Mouse (Mus musculus): ENCODE measurements around the gene Trim63. TPM values are rescaled to one million over a fixed set of nuclear protein-coding genes. Genes with fewer than 3 reads are reported as not detected.
"Not testable (repeated sequence)": the region's sequence is repeated elsewhere in the genome, so short reads cannot be mapped to it uniquely, and the experiment has no call there.

Gene Trim63
- polyA plus RNA-seq (2015; fragmentation: Nextera tagmentation; extraction: Ambion mirVana): 0.40 and 0.91 TPM in 2 replicates

GRCm38 (mm10) chr4:134314876-134315275 is at the start of gene Trim63:
Trim63 (plus strand) TSS chr4:134315120.
- Histone ChIP-seq H3K36me3 (replicated peaks) (no peaks in the 10 kb centered on the region), H3K4me2 (no peak within 1 kb of the TSS), H3K4me1 (no peaks in the 10 kb centered on the region), H3K9me3 (no peaks in the 10 kb centered on the region), H3K4me3 (no peak within 1 kb of the TSS), H3K27me3 (replicated peaks) (no peaks in the 10 kb centered on the region), H3K9ac (no peak within 1 kb of the TSS), H3K27ac (no peak within 1 kb of the TSS)
- ATAC-seq (replicated peaks): no peak
- WGBS: 44% methylated on average over 11 of the region's 11 CpGs

- H3K27me3 ChIP-seq (replicated peaks): no peaks in the 10 kb centered on the region
- no peak for ATAC-seq (replicated peaks)
- H3K4me1 ChIP-seq: no peaks in the 10 kb centered on the region
- no peaks in the 10 kb centered on the region for H3K9me3 ChIP-seq
- no peak overlapping the region for H3K9ac ChIP-seq
- no peaks in the 10 kb centered on the region for H3K36me3 ChIP-seq (replicated peaks)
- no peak overlapping the region for H3K4me3 ChIP-seq
- 71% methylated on average over 9 of the region's 9 CpGs for WGBS
- H3K27ac ChIP-seq: no peak overlapping the region
- H3K4me2 ChIP-seq: no peak overlapping the region
Observed at GRCm38 (mm10) chr4:134265860-134266585, 48.9 kb upstream of the Trim63 start.

- WGBS: 86% methylated on average over 19 of the region's 19 CpGs
- no peak overlapping the region for H3K27ac ChIP-seq
- H3K4me3 ChIP-seq: no peak overlapping the region
- ATAC-seq (replicated peaks): no peak
- no peaks in the 10 kb centered on the region for H3K4me1 ChIP-seq
- H3K4me2 ChIP-seq: no peak overlapping the region
- no peak overlapping the region for H3K9ac ChIP-seq
- H3K27me3 ChIP-seq (replicated peaks): no peaks in the 10 kb centered on the region; the same call in 1 of the 2 replicates
- H3K36me3 ChIP-seq (replicated peaks): no peaks in the 10 kb centered on the region
- no peaks in the 10 kb centered on the region for H3K9me3 ChIP-seq
Observed at GRCm38 (mm10) chr4:134268102-134268655, 46.7 kb upstream of the Trim63 start.

- H3K4me1 ChIP-seq; H3K27me3 ChIP-seq (replicated peaks); H3K4me2 ChIP-seq; H3K36me3 ChIP-seq (replicated peaks); ATAC-seq (replicated peaks); H3K9me3 ChIP-seq; H3K4me3 ChIP-seq; H3K9ac ChIP-seq; H3K27ac ChIP-seq: not testable (repeated sequence)
Observed at GRCm38 (mm10) chr4:134269622-134270021, 45.3 kb upstream of the Trim63 start.

- WGBS: 86% methylated on average over 7 of the region's 7 CpGs
Observed at GRCm38 (mm10) chr4:134271979-134272378, 42.9 kb upstream of the Trim63 start.

GRCm38 (mm10) chr4:134272731-134273416 is 42.0 kb upstream of the Trim63 start:
- no peak for ATAC-seq (replicated peaks)
- Histone ChIP-seq H3K36me3 (replicated peaks) (peaks cover 15% of the 10 kb centered on the region; the same call in 1 of the 2 replicates), H3K4me1 (no peaks in the 10 kb centered on the region; the same call in 1 of the 2 replicates), H3K27me3 (replicated peaks) (no peaks in the 10 kb centered on the region; the same call in 1 of the 2 replicates), H3K27ac (no peak overlapping the region), H3K4me2 (no peak overlapping the region), H3K4me3 (no peak overlapping the region), H3K9me3 (no peaks in the 10 kb centered on the region), H3K9ac (no peak overlapping the region)
- 30% methylated on average over 13 of the region's 13 CpGs for WGBS

More at GRCm38 (mm10) chr4:134271979-134272378, 42.9 kb upstream of the Trim63 start:
- Histone ChIP-seq H3K27me3 (replicated peaks) (no peaks in the 10 kb centered on the region; the same call in 1 of the 2 replicates), H3K27ac (no peak overlapping the region), H3K4me3 (no peak overlapping the region), H3K9ac (no peak overlapping the region), H3K4me2 (no peak overlapping the region), H3K4me1 (no peaks in the 10 kb centered on the region; the same call in 1 of the 2 replicates), H3K36me3 (replicated peaks) (peaks cover 8% of the 10 kb centered on the region; the same call in 1 of the 2 replicates), H3K9me3 (no peaks in the 10 kb centered on the region)
- no peak for ATAC-seq (replicated peaks)

- Histone ChIP-seq H3K4me3 (no peak overlapping the region), H3K27me3 (replicated peaks) (no peaks in the 10 kb centered on the region; the same call in 1 of the 2 replicates), H3K4me1 (no peaks in the 10 kb centered on the region; the same call in 1 of the 2 replicates), H3K36me3 (replicated peaks) (peaks cover 19% of the 10 kb centered on the region; the same call in 1 of the 2 replicates), H3K27ac (no peak overlapping the region), H3K9ac (no peak overlapping the region), H3K4me2 (no peak overlapping the region), H3K9me3 (no peaks in the 10 kb centered on the region)
- 7% methylated on average over 14 of the region's 14 CpGs for WGBS
- no peak for ATAC-seq (replicated peaks)
Observed at GRCm38 (mm10) chr4:134273417-134274345, 41.2 kb upstream of the Trim63 start.

GRCm38 (mm10) chr4:134284942-134285341 is 30.0 kb upstream of the Trim63 start:
- Histone ChIP-seq H3K27ac (no peak overlapping the region), H3K4me1 (peaks cover 25% of the 10 kb centered on the region), H3K9ac (no peak overlapping the region), H3K4me2 (no peak overlapping the region), H3K4me3 (no peak overlapping the region), H3K27me3 (replicated peaks) (no peaks in the 10 kb centered on the region), H3K36me3 (replicated peaks) (peaks cover 23% of the 10 kb centered on the region), H3K9me3 (no peaks in the 10 kb centered on the region)
- no peak for ATAC-seq (replicated peaks)
- WGBS: 89% methylated on average over 2 of the region's 2 CpGs

GRCm38 (mm10) chr4:134286226-134287167 is 28.4 kb upstream of the Trim63 start:
- H3K36me3 ChIP-seq (replicated peaks): peaks cover 16% of the 10 kb centered on the region
- peak overlapping the region; percentile 79 for H3K4me2 ChIP-seq
- H3K4me1 ChIP-seq: peaks cover 25% of the 10 kb centered on the region
- peak overlapping the region; percentile 99 for H3K9ac ChIP-seq
- WGBS: 2% methylated on average over 56 of the region's 59 CpGs
- H3K27me3 ChIP-seq (replicated peaks): no peaks in the 10 kb centered on the region
- H3K4me3 ChIP-seq: peak overlapping the region; percentile 99
- no peaks in the 10 kb centered on the region for H3K9me3 ChIP-seq
- no peak; the same call in 1 of the 2 replicates for ATAC-seq (replicated peaks)
- H3K27ac ChIP-seq: peak overlapping the region; percentile 100

GRCm38 (mm10) chr4:134287168-134287564 is 27.8 kb upstream of the Trim63 start:
- H3K4me2 ChIP-seq: peak overlapping the region; percentile 79
- no peaks in the 10 kb centered on the region for H3K9me3 ChIP-seq
- H3K4me1 ChIP-seq: peaks cover 27% of the 10 kb centered on the region
- peak overlapping the region; percentile 99 for H3K4me3 ChIP-seq
- peak; percentile 97 for ATAC-seq (replicated peaks)
- H3K27ac ChIP-seq: peak overlapping the region; percentile 100
- 0% methylated on average over 40 of the region's 59 CpGs for WGBS
- peak overlapping the region; percentile 100 for H3K9ac ChIP-seq
- peaks cover 13% of the 10 kb centered on the region for H3K36me3 ChIP-seq (replicated peaks)
- no peaks in the 10 kb centered on the region for H3K27me3 ChIP-seq (replicated peaks)

GRCm38 (mm10) chr4:134287575-134288025 is 27.3 kb upstream of the Trim63 start, which contains the start of gene Pdik1l:
Pdik1l (minus strand) TSS chr4:134287895.
- peaks cover 27% of the 10 kb centered on the region for H3K4me1 ChIP-seq
- H3K27me3 ChIP-seq (replicated peaks): no peaks in the 10 kb centered on the region
- no peaks in the 10 kb centered on the region for H3K9me3 ChIP-seq
- H3K4me3 ChIP-seq: peak within 1 kb of the TSS; percentile 99
- peak; percentile 84 for ATAC-seq (replicated peaks)
- H3K36me3 ChIP-seq (replicated peaks): peaks cover 11% of the 10 kb centered on the region
- under 1% methylated on average over 41 of the region's 43 CpGs for WGBS
- peak within 1 kb of the TSS; percentile 100 for H3K9ac ChIP-seq
- H3K27ac ChIP-seq: peak within 1 kb of the TSS; percentile 100
- peak within 1 kb of the TSS; percentile 79 for H3K4me2 ChIP-seq
